Mouse (Mus musculus) MEL-GATA-1-ER (cell line): ENCODE measurements at regions not wholly inside any gene's neighbourhood (a gene's known extent, or its start where the extent isn't known, plus 50 kb on each side); places are given as distances from the start of the nearest gene placed in this dataset.

Experiments
- DNase-seq: peaks from one replicate; pipeline ENCODE4 v3.0.0-alpha.2; 2012; ENCODE audit warnings: low read depth; ENCODE audit errors: extremely low read depth

DNA sequence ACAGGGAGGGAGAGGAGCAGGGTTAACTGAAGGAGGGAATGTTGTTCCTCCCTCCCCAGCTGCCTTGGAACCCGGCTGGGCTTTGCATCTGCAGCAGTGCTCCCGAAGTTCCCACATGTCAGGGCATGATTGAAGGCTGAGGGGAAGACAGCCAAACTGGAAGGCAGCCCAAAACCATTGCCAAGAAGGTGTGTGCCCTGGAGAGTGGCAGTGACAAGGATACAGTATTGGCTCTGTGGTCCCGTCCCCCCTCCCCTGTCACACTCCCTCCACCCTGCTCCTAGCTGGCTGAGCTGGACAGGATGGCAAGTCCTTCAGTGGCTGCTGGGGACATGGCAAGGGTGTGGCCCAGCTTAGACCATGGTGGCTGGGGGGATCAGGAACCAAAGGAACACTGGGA is 79.1 kb downstream of the Cyp26b1 start:
- DNase-seq = no peak

DNA sequence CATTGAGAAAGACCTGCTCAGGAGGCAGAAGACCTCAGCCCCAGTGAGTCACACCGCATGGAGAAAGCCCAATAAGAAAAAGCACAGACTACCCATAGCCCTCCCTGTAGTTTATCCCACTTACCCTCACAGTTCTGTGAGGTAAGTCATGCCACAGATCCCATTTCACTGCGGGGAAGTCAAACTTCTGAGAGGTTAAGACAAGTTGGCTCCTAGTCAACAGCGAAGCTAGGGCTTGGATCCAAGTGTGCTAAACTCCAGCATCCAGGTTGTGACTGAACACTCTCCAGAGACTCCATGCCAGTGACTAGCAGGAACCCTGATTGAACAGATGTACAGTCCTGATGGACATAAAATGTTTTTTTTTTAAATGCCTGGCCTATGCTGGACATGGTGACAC is 85.1 kb downstream of the Cyp26b1 start:
- DNase-seq = no peak

DNA sequence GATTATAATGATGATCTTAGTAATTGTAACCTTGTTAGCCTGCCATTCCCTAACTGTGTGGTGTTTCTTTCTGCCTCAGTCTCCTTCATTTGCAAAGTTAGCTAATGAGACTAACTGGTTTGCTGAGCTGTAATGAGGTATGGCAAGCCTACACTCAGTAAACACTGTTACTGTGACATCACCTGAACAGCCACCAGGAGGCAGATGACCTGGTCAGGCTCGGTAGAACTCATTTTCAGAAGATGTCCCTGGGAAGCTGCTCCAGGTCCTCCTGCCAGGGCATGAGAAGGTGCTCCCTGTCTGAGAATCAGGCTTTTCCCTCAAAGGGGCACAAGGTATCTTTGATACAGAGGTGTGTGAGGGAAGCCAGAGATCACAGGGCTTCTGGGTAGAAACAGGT is 87.0 kb downstream of the Cyp26b1 start:
- DNase-seq = no peak

DNA sequence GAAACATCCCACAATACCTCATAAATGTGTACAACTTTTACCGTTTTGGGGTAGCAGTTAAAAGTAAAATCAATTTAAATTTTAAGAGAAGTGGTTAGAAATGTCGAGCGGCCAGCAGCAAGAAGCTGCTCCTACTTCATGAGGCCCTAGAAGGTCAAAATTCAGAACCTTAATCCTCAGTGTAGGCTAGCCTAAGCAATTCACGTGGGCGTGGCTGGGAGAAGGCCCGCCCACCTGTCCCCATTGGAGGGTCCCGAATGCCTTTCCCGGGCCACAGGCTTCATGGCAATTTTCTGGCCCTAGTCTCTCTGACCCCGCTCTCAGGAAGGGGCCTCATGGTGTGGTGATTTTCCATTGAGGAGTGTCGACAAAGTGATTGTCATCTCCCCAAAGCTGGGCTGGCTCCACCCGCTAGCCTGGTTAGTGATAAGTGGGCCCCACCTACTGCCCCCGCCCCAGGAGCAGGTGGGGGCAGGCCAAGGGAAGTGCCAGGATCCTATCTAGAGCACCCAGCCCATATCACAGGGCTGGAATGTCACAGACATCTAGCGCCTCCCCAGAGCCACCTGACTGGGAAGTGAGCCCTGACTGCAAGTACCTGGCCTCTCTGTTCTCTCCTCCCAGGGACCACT is 93.3 kb downstream of the Cyp26b1 start:
- no peak for DNase-seq

DNA sequence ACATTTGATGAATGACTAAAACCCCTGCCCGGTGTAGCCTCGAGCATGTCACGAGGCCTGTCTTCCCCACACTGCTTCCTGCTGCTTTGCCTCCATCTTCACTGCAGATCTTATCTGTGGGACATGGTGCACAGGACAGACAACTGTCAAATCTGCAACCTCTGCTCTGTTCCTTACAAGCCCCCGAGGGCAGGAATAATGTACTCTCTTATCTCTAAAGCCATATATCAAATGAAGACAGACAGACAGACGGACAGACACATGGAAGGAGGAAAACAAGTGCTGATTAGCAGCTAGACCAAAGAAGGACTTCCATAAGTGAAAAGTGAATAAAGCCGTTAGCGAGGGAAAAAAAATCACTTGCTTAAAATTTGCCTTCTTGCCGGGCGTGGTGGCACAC is 95.6 kb downstream of the Cyp26b1 start:
- DNase-seq = no peak

- no peak for DNase-seq
These were observed 100.0 kb downstream of the Cyp26b1 start for GRCm38 (mm10) chr6:84493676-84494075.

GRCm38 (mm10) chr6:84493169-84493568 is 100.5 kb downstream of the Cyp26b1 start:
- no peak for DNase-seq

GRCm38 (mm10) chr6:84492594-84492993 is 101.1 kb downstream of the Cyp26b1 start:
- no peak for DNase-seq

GRCm38 (mm10) chr6:84491106-84491505 is 102.6 kb downstream of the Cyp26b1 start:
- no peak for DNase-seq

- DNase-seq = no peak
These were observed 112.5 kb downstream of the Cyp26b1 start for GRCm38 (mm10) chr6:84481205-84481604.

DNA sequence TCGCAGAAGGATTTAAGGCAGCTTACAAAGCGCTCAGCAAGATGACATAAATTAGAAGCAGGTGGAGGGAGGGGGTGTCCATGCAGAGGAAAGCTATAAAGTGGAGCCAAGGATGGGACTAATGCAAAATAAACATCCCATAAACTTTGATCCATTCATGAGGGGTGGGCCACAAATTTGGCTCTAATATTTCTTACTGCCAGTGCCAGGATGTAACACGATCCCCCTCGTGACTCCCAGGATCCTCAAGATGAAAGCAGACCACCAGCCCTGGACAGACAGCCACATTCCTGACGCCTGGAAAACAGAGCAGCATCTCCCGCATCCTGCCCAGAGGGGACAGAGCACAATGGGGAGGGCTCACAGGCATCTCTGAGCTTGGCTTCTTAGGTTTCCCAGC is 116.6 kb downstream of the Cyp26b1 start:
- DNase-seq = no peak

DNA sequence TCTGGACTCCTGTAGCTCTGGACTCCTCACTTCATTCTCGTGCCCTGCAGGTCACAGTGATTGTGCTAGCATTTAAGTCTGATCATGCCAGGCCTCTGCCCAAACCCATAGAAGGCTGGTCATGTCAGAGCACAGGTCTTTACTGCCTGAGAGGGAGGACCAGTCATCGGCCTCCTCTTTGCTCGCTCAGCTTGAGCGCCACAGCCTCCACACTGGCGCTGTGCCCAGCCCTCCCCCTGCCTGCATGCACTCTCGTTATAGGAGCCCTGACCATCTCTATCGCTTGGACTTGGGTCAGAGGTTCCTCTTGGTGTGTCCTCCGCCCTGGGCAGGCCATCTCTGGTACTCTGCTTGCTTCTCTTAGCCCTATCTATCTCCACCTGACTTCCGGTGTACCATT is 117.2 kb downstream of the Cyp26b1 start:
- no peak for DNase-seq

DNA sequence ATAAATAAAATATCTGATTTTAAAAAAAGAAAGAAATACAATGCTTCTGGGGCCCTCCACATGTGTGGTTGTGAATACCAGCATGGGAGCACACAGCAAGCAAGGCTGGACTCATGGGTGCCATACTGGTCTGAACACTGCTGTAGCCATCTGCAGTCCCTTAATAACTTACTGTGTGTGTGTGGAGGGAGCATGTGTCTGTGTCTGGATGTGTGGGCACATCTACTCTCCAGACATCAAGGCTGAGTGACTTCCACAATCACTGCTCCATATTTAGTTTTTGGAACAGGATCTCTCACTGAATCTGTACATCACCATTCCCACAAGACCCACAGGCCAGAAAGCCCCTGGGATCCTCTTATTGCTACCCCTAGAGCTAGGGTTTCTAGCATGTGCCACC is 118.9 kb downstream of the Cyp26b1 start:
- no peak for DNase-seq

- no peak for DNase-seq
These were observed 120.5 kb downstream of the Cyp26b1 start for GRCm38 (mm10) chr6:84473171-84473570.

- no peak for DNase-seq
These were observed 121.4 kb downstream of the Cyp26b1 start for GRCm38 (mm10) chr6:84472287-84472686.

- no peak for DNase-seq
These were observed 126.4 kb downstream of the Cyp26b1 start for GRCm38 (mm10) chr6:84467319-84467718.

DNA sequence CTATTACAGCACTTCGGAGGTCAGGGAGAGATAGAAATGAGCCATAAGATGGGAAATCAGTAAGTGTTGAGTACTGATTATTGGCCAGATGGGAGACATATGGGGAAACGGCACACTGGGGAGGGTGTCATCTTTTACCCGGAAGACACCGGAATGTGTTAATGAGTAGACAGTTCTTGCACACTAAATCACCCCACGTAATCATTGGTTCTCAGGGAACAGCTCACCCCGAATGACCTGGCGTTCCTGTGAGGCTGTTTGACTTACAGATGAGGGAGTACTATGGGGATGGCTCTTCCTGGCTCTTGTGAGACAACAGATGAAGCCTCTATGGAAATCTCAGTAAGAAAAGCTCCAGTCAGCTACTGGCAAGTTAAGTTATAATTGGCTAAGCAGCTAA is 127.5 kb downstream of the Cyp26b1 start:
- no peak for DNase-seq

DNA sequence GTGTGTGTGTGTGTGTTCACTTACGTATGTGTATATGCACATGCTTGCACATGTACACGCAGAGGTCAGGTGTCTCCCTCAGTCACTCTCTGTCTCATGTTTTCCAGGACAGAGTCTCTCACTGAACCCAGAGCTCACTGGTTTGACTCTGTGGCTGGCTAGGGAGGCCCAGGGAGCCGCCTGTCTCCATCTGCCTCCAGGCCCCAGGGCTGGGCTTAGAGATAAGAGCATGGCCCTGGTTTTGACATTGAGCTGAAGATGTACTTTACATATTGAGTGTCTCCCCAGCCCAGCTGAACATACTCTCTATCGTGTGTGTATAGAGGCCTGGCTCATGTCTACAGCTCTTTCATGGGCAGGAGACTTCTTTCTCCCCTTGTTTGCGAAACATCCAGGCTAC is 128.1 kb downstream of the Cyp26b1 start:
- no peak for DNase-seq

- DNase-seq = no peak
These were observed 129.9 kb downstream of the Cyp26b1 start for GRCm38 (mm10) chr6:84463592-84464367.

- DNase-seq = no peak
These were observed 136.9 kb downstream of the Cyp26b1 start for GRCm38 (mm10) chr6:84456803-84457202.

DNA sequence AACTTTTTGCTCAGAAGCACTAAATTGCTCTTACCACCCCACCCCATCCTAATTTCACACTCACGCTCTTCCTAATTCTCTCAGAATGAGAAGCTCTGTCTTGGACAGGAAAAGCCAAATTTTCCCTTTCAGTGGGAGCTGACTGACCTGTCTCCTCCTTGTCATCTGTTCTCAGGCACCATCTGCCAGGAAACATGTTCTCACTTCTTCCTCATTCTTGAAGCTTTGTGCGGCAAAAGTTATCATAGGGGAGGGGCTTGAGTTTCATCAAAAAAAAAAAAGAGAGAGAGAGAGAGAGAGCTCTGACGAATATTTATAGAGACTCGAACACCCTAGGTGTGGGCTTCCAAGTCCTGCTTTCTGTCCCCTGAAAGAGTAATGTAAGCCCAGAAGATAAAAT is 148.6 kb downstream of the Cyp26b1 start:
- DNase-seq = peak; percentile 65

GRCm38 (mm10) chr6:84442667-84443066 is 151.0 kb downstream of the Cyp26b1 start:
- no peak for DNase-seq
